12 mouse cellular contexts compared by ENCODE assay signal in genomic region chr7:66120702-66121396, GRCm38 (mm10). TPM values are rescaled to one million over a fixed set of nuclear protein-coding genes. Genes with fewer than 3 reads are reported as not detected.
DNase-seq lines count a peak whose midpoint lies in the region; ATAC-seq and TF ChIP-seq lines count a peak whose summit lies in the region.
"Had no signal": no experiment of that assay in that cellular context is flagged by ENCODE, and none has a peak within 500 bp of the region (broad histone marks: within the 10 kb centered on the region; RNA-seq: fewer than 3 reads in every experiment).

No protein-coding gene starts in this region.

- H3K4me2 ChIP-seq in neural tube, embryonic 13.5 days = no peak overlapping the region
- H3K4me2 ChIP-seq in forebrain, embryonic 16.5 days (ENCODE audit: low read length) = peak overlapping the region; percentile 12; the same call in 1 of the 2 replicates
- H3K4me2 ChIP-seq: heart, embryonic 12.5 days had no signal

- H3K4me1 ChIP-seq in neural tube, embryonic 13.5 days (replicated peaks) = peaks cover 67% of the 10 kb centered on the region
- peaks cover 33% of the 10 kb centered on the region for H3K4me1 ChIP-seq in forebrain, embryonic 16.5 days (replicated peaks; ENCODE audit: control insufficient read depth, insufficient read depth, low read length)

- 50% methylated on average over 7 of the region's 7 CpGs for WGBS in neural tube, embryonic 13.5 days
- WGBS in forebrain, embryonic 16.5 days = 48% methylated on average over 7 of the region's 7 CpGs

- intact Hi-C loops in gastrocnemius, adult 2 months (cut with DNase I) = no loop called here

- peaks cover 8% of the 10 kb centered on the region for H3K36me3 ChIP-seq in neural tube, embryonic 13.5 days
- H3K36me3 ChIP-seq in forebrain, embryonic 16.5 days (ENCODE audit: control insufficient read depth, insufficient read depth) = peaks cover 1% of the 10 kb centered on the region

- H3K27me3 ChIP-seq in neural tube, embryonic 13.5 days = no peaks in the 10 kb centered on the region
- no peaks in the 10 kb centered on the region for H3K27me3 ChIP-seq in forebrain, embryonic 16.5 days (replicated peaks; ENCODE audit: control insufficient read depth, insufficient read depth, low read length)
- H3K27me3 ChIP-seq: heart, embryonic 12.5 days; Patski had no signal

- no peaks in the 10 kb centered on the region for H3K9me3 ChIP-seq in neural tube, embryonic 13.5 days
- no peaks in the 10 kb centered on the region for H3K9me3 ChIP-seq in forebrain, embryonic 16.5 days (ENCODE audit: control insufficient read depth, low read length)
- H3K9me3 ChIP-seq: heart, embryonic 12.5 days had no signal

- no peak for TF ChIP-seq CTCF in gastrocnemius, adult 2 months (IDR thresholded peaks at IDR 0.05)

- 0 out of 2 replicates have a peak overlapping the region, but pooled peaks have one; percentile 6 for H3K9ac ChIP-seq in neural tube, embryonic 13.5 days
- no peak overlapping the region for H3K9ac ChIP-seq in forebrain, embryonic 16.5 days (replicated peaks; ENCODE audit: low read depth, low read length)
- H3K9ac ChIP-seq: heart, embryonic 12.5 days had no signal

- no peak overlapping the region for H3K4me3 ChIP-seq in gastrocnemius, adult 2 months
- H3K4me3 ChIP-seq in neural tube, embryonic 13.5 days = no peak overlapping the region
- H3K4me3 ChIP-seq in forebrain, embryonic 16.5 days (replicated peaks; ENCODE audit: low read length) = no peak overlapping the region
- H3K4me3 ChIP-seq: heart, embryonic 12.5 days had no signal

- no peak for DNase-seq in gastrocnemius, adult 2 months
- no peak for DNase-seq in gastrocnemius, postnatal 10 days
- DNase-seq in neural tube, embryonic 10.5 days (ENCODE audit: extremely low spot score, low spot score) = no peak
- no peak for DNase-seq in embryo, embryonic 11 days
- no peak for DNase-seq in adrenal gland, postnatal 4 days (ENCODE audit: low spot score in 2 of 2)
- DNase-seq: kidney, adult 18-20 months; layer of hippocampus, postnatal 36 days had no signal

- no peak for ATAC-seq in neural tube, embryonic 13.5 days (ENCODE audit: low read depth)
- ATAC-seq in forebrain, embryonic 16.5 days = peak; percentile 69
- ATAC-seq in neutrophil, adult 5-6 weeks (ENCODE audit: extremely low read depth, insufficient number of reproducible peaks, low FRiP score, poor library complexity, severe bottlenecking) = peak; percentile 66
- ATAC-seq: Patski had no signal

- peak overlapping the region; percentile 13; the same call in 1 of the 2 replicates for H3K27ac ChIP-seq in gastrocnemius, adult 2 months
- peak overlapping the region; percentile 76 for H3K27ac ChIP-seq in neural tube, embryonic 13.5 days (replicated peaks)
- H3K27ac ChIP-seq in forebrain, embryonic 16.5 days (ENCODE audit: low read length) = peak overlapping the region; percentile 31

RNA-seq across cellular contexts. Expression of gene Chsy1, which starts 11.5 kb away (rescaled TPM):
- 1 to 10 TPM; 4.1 to 4.2 TPM for total RNA-seq in gastrocnemius, adult 2 months (2021)
- total RNA-seq in gastrocnemius, postnatal 10 days (2021) = 10 to 100 TPM; 12.1 to 19.0 TPM
- 11.5 and 13.3 TPM in 2 replicates for polyA plus RNA-seq in neural tube, embryonic 13.5 days (2015; fragmentation: Nextera tagmentation; extraction: Ambion mirVana)
- polyA plus RNA-seq in forebrain, embryonic 16.5 days (2015; fragmentation: Nextera tagmentation; extraction: Ambion mirVana) = 11.4 and 12.6 TPM in 2 replicates
- 120 and 122 TPM in 2 replicates for total RNA-seq in neutrophil, adult 5-6 weeks (2017)
- total RNA-seq in adrenal gland, postnatal 4 days (2021) = 10 to 100 TPM; 27.8 to 29.5 TPM

RNA-seq across cellular contexts. Expression of gene Selenos, which starts 41.4 kb away (rescaled TPM):
- total RNA-seq in gastrocnemius, adult 2 months (2021) = 10 to 100 TPM; 26.5 to 35.1 TPM
- total RNA-seq in gastrocnemius, postnatal 10 days (2021) = 10 to 100 TPM; 31.4 to 31.7 TPM
- polyA plus RNA-seq in neural tube, embryonic 13.5 days (2015; fragmentation: Nextera tagmentation; extraction: Ambion mirVana) = 97.2 and 105 TPM in 2 replicates
- 80.3 and 85.4 TPM in 2 replicates for polyA plus RNA-seq in forebrain, embryonic 16.5 days (2015; fragmentation: Nextera tagmentation; extraction: Ambion mirVana)
- total RNA-seq in neutrophil, adult 5-6 weeks (2017) = 44.6 and 48.3 TPM in 2 replicates
- 10 to 100 TPM; 78.5 to 82.0 TPM for total RNA-seq in adrenal gland, postnatal 4 days (2021)

Comparison
In these comparisons a context has a peak if more than half of its experiments do, and no peak if none do; other contexts are left out.
1. H3K27ac ChIP-seq: peak in every context shown above with its lines; median percentile 76 in neural tube, embryonic 13.5 days; 31 in forebrain, embryonic 16.5 days; 13 in gastrocnemius, adult 2 months.